11 mouse cellular contexts compared by ENCODE assay signal in genomic region chr14:24586982-24587672, GRCm38 (mm10).
DNase-seq lines count a peak whose midpoint lies in the region; TF ChIP-seq lines count a peak whose summit lies in the region.
"Had no signal": no experiment of that assay in that cellular context is flagged by ENCODE, and none has a peak within 500 bp of the region (broad histone marks: within the 10 kb centered on the region; RNA-seq: fewer than 3 reads in every experiment).

No protein-coding gene starts in this region.

- no peaks in the 10 kb centered on the region for H3K9me3 ChIP-seq in embryonic facial prominence, embryonic 10.5 days
- H3K9me3 ChIP-seq: embryonic facial prominence, embryonic 15.5 days; heart, embryonic 12.5 days had no signal

- intact Hi-C loops in left cerebral cortex, postnatal 4 days (cut with DNase I) = no loop called here
- intact Hi-C loops in left cerebral cortex, adult 2 months (cut with DNase I) = no loop called here

- TF ChIP-seq CTCF in left cerebral cortex, adult 2 months (IDR thresholded peaks at IDR 0.05) = no peak

- peak overlapping the region; percentile 48; the same call in 1 of the 2 replicates for H3K27ac ChIP-seq in embryonic facial prominence, embryonic 10.5 days (replicated peaks)
- peak overlapping the region; percentile 68 for H3K27ac ChIP-seq in left cerebral cortex, adult 2 months
- H3K27ac ChIP-seq: embryonic facial prominence, embryonic 15.5 days; macrophage had no signal

- peak; percentile 17 to 22 for DNase-seq in left cerebral cortex, adult 18-20 months (ENCODE audit: low spot score in 2 of 2)
- DNase-seq in left cerebral cortex, postnatal 4 days = no peak
- DNase-seq in embryonic facial prominence, embryonic 10.5 days (ENCODE audit: low spot score) = no peak
- peak in 1 of 2 experiments; percentile 28 for DNase-seq in left cerebral cortex, adult 2 months (ENCODE audit: extremely low spot score in 1 of 2, low spot score in 2 of 2)
- DNase-seq in right cerebral cortex, postnatal 4 days = peak; percentile 18
- DNase-seq in heart, adult 8-10 months (ENCODE audit: low spot score) = no peak
- no peak for DNase-seq in cerebellum, adult 8-10 months
- no peak for DNase-seq in gastrocnemius, postnatal 4 days (ENCODE audit: low spot score in 2 of 2)

- H3K27me3 ChIP-seq in embryonic facial prominence, embryonic 10.5 days (replicated peaks; ENCODE audit: low read depth, poor library complexity, severe bottlenecking) = no peaks in the 10 kb centered on the region
- H3K27me3 ChIP-seq: embryonic facial prominence, embryonic 15.5 days; heart, embryonic 12.5 days had no signal

- no peak overlapping the region for H3K4me3 ChIP-seq in embryonic facial prominence, embryonic 10.5 days
- H3K4me3 ChIP-seq in left cerebral cortex, adult 2 months = no peak overlapping the region
- H3K4me3 ChIP-seq: embryonic facial prominence, embryonic 15.5 days; heart, embryonic 12.5 days had no signal

- H3K36me3 ChIP-seq in embryonic facial prominence, embryonic 10.5 days (replicated peaks) = no peaks in the 10 kb centered on the region
- H3K36me3 ChIP-seq: embryonic facial prominence, embryonic 15.5 days; heart, embryonic 12.5 days had no signal

- H3K4me1 ChIP-seq in embryonic facial prominence, embryonic 10.5 days = no peaks in the 10 kb centered on the region
- H3K4me1 ChIP-seq: embryonic facial prominence, embryonic 15.5 days; heart, embryonic 12.5 days had no signal

- 83% methylated on average over 12 of the region's 12 CpGs for WGBS in embryonic facial prominence, embryonic 10.5 days

Comparison
In these comparisons a context has a peak if more than half of its experiments do, and no peak if none do; other contexts are left out.
1. DNase-seq: peak in left cerebral cortex, adult 18-20 months (2 of 2) and right cerebral cortex, postnatal 4 days (single experiment); none in left cerebral cortex, postnatal 4 days (single experiment), embryonic facial prominence, embryonic 10.5 days (single experiment), heart, adult 8-10 months (single experiment), cerebellum, adult 8-10 months (single experiment) and gastrocnemius, postnatal 4 days (0 of 2).